Mouse (Mus musculus): ENCODE measurements around the gene Aff1. TPM values are rescaled to one million over a fixed set of nuclear protein-coding genes. Genes with fewer than 3 reads are reported as not detected.

Gene Aff1
- polyA plus RNA-seq, 1 experiment from 2014 or later = 2.1 TPM

DNA sequence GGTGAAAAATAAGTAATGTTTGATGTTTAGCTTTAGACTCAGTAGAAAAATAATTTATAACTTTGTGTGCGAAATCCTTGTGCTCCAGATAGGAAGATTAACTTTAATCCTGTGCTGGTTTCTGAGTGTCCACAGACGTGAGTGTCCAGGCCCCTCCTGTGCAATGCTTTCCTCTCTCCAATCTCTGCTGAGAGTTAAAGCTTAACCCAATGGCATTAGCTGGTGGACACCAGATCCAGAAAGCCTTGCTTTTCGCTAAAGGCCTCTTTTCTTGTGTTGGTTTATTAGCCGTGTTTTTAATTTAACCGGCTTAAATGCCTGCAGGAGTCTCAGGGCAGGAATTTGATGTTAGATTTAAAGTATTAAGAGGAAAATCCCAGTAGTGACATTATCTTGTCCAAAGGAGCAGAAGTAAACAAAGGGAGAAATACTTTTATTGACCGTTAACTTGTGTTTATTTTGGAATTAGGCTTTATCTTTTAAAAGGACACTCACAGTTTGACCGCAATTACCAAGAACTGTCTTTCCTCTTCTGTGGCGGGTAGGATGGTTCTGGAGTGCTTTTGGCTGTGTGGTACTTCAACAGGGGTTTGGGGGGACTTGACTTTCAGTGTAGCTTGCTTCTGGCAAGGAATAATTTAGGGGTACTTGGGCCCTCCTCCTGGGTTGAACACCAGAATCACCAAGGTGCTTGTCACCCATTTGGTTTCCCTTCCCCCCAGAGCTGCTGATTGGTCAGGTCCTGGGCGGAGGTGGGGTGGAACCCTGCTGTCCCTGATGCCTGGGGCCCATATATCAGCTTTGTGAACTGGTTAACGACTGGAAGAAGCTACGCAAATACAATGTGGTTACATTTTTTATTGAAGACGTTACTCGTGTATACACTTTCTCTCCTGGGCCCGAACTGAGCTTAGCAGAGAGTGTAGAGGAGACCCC, 67.6 kb downstream of the Aff1 start:
- Histone ChIP-seq H3K4me1 (peaks cover 15% of the 10 kb centered on the region), H3K9me3 (no peaks in the 10 kb centered on the region), H3K27me3 (replicated peaks) (peaks cover 16% of the 10 kb centered on the region), H3K9ac (no peak overlapping the region), H3K36me3 (replicated peaks) (no peaks in the 10 kb centered on the region), H3K4me2 (peak overlapping the region; percentile 49), H3K27ac (no peak overlapping the region), H3K4me3 (peak overlapping the region; percentile 28)
- 43% methylated on average over 14 of the region's 14 CpGs for WGBS
- ATAC-seq (replicated peaks) = no peak

DNA sequence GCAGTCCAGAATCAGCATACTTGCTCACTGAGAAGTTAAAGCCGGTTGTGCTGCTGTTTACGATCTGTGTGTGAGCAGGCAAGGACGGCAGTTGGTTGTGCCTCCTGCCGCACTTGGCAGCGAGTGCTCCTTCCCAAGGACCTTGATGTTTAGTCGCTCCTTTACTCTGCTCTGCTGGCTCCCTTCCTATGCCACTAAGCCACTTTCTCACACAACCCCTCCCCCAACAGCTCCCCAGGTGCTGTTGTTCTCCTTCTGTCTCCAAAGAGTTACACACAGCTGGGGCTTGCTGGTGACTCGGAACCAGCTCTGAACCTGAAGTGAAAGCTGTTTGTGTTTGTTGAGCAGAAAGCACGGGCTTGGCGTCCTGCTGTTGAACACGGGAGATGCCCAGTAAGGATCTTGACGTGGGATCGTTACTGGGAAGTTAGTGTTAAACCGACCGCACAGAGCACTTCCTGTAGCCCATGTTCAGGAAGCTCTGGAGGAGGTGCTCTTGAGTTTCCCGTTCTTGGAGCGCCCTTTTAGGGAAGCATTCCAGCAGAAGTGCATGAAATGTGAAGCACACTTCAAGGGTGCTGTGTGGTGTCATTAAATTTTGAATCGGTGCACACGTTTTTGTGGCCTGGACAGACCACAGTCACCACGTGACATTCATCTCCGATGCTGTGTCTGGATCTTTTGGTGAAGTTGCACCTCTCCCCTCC, 68.4 kb downstream of the Aff1 start:
- Histone ChIP-seq H3K4me1 (peaks cover 14% of the 10 kb centered on the region), H3K9me3 (no peaks in the 10 kb centered on the region), H3K4me2 (peak overlapping the region; percentile 49), H3K9ac (no peak overlapping the region; the same call in 1 of the 2 replicates), H3K27ac (no peak overlapping the region), H3K36me3 (replicated peaks) (no peaks in the 10 kb centered on the region), H3K27me3 (replicated peaks) (peaks cover 12% of the 10 kb centered on the region), H3K4me3 (peak overlapping the region; percentile 28)
- ATAC-seq (replicated peaks) = peak; percentile 37; the same call in 1 of the 2 replicates
- WGBS = 5% methylated on average over 20 of the region's 20 CpGs

DNA sequence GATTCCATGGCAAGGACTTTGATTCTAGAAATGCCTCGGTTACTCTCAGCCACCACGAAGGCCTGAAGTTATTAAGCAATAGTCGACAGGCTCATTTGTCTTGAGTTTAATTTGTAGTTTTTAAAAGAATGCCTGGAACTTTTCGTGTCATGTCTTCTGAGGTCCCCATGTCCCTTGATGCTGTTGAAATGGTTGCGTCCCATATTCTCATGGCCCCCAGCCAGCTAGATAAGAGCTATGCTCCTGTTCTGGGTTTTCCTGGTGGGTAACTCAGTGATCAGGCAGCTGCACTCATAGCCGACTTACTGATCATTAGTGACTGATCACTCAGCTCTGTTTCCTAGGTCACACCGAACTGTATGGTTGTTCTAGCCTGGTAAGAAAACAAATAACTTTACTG, 69.6 kb downstream of the Aff1 start:
- Histone ChIP-seq H3K4me3 (no peak overlapping the region), H3K36me3 (replicated peaks) (no peaks in the 10 kb centered on the region), H3K4me2 (no peak overlapping the region), H3K27ac (no peak overlapping the region), H3K4me1 (peaks cover 11% of the 10 kb centered on the region), H3K27me3 (replicated peaks) (peaks cover 3% of the 10 kb centered on the region; the same call in 1 of the 2 replicates), H3K9me3 (no peaks in the 10 kb centered on the region), H3K9ac (no peak overlapping the region)
- WGBS = 90% methylated on average over 7 of the region's 7 CpGs
- no peak for ATAC-seq (replicated peaks)

DNA sequence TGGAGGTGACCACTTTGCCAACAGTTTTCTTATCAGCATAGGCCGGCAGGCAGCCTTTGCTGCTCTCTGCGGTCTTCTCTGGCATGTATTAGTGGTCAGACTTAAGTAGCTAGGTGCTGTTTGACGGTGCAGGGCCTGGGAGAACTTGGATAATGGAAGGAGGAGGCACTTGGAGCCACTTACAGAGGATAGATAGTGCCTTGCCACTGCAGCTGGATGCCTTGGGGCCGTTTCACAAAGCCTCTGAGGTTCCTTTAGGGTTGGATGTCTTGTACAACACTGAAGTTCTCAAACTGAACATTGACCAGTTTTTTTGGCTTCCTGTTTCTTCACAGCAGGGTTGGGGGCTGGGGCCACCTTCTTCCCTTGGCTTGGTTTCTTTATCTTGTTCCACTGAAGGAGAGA, 70.7 kb downstream of the Aff1 start:
- Histone ChIP-seq H3K27ac (no peak overlapping the region), H3K9ac (no peak overlapping the region), H3K36me3 (replicated peaks) (no peaks in the 10 kb centered on the region), H3K9me3 (no peaks in the 10 kb centered on the region), H3K4me1 (peaks cover 11% of the 10 kb centered on the region), H3K4me3 (no peak overlapping the region), H3K27me3 (replicated peaks) (peaks cover 3% of the 10 kb centered on the region; the same call in 1 of the 2 replicates), H3K4me2 (no peak overlapping the region)
- WGBS = 83% methylated on average over 4 of the region's 4 CpGs
- ATAC-seq (replicated peaks) = no peak

DNA sequence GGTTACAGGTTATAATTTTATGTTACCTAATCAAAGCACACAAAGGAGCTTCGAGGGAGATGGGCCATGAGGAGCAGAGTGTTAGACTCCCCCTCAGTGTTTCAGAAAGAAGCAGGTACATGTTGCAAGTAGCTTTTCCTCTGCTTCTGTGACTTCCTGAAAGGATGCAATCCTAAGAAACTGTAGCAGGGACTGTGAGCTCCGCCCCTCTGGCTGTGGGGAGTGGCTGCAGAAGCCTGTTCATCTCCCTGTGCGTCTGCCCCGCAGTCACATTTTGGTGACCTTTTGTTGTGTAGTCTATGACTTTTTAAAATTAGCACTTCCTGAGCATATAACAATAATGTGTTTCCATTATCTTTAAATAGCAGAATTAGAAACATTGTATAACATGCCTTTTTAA, 73.2 kb downstream of the Aff1 start:
- peaks cover 7% of the 10 kb centered on the region for H3K4me1 ChIP-seq
- no peak for ATAC-seq (replicated peaks)

DNA sequence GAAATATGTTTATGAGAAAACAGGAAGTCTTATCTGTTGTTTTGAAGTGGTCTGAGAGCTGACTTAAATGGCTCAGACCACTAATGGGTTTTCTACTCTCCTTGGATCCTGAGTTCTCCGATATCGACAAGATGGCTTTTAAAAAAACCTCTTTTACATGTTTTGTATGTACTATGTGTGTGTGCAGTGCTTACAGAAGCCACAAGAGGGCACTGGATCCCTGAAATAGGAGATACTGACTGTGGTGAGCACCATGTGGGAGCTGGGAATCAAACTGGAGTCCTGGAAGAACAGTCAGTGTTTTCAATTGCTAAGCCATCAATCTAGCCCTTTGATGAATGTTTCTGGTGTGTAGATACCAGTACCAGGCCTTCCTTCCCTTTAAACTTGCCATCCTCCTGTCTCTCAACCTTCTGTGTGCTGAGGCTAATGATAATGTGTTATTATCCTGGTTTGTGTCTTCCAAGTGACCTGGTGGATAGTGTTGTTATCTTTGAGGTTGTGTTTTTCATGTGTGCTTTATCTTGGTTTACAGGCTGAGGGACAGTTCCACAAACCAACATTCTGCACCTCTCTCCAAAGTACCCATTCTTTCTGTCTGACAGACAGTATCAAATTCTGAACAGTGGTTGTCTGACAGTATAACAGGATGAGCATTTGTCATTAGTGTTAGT, 73.7 kb downstream of the Aff1 start:
- Histone ChIP-seq H3K9me3 (no peaks in the 10 kb centered on the region), H3K9ac (no peak overlapping the region), H3K4me2 (no peak overlapping the region), H3K4me1 (peaks cover 1% of the 10 kb centered on the region; the same call in 1 of the 2 replicates), H3K36me3 (replicated peaks) (no peaks in the 10 kb centered on the region), H3K27ac (no peak overlapping the region), H3K27me3 (replicated peaks) (no peaks in the 10 kb centered on the region), H3K4me3 (no peak overlapping the region)
- no peak for ATAC-seq (replicated peaks)
- 97% methylated on average over 2 of the region's 2 CpGs for WGBS

More for the DNA sequence above, 73.2 kb downstream of the Aff1 start:
- H3K4me2 ChIP-seq = no peak overlapping the region
- WGBS = 95% methylated on average over 4 of the region's 4 CpGs
- no peak overlapping the region for H3K9ac ChIP-seq
- H3K36me3 ChIP-seq (replicated peaks) = no peaks in the 10 kb centered on the region
- H3K4me3 ChIP-seq = no peak overlapping the region
- H3K27ac ChIP-seq = no peak overlapping the region
- H3K9me3 ChIP-seq = no peaks in the 10 kb centered on the region
- no peaks in the 10 kb centered on the region for H3K27me3 ChIP-seq (replicated peaks)

DNA sequence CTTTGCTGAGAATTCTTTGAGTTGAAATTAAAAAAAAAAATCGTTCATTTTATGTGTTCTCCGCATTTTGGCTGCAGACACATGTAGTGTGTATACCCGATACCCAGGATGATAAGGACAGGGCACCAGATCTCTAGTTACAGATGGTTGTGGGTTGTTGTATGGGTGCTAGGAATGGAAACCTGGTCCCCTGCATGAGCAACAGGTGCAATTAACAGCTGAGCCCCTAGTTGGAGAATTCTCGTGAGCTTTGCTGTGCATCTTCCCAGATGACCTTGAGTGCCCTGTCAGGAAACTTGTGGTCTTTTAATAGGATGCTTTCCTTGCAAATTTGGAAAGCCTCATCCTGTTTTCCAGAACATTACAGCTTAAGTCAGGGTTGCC, 74.2 kb downstream of the Aff1 start:
- no peaks in the 10 kb centered on the region for H3K36me3 ChIP-seq (replicated peaks)
- no peak overlapping the region for H3K27ac ChIP-seq
- no peaks in the 10 kb centered on the region for H3K9me3 ChIP-seq
- no peak overlapping the region for H3K9ac ChIP-seq
- ATAC-seq (replicated peaks) = no peak
- no peak overlapping the region for H3K4me3 ChIP-seq
- WGBS = 93% methylated on average over 4 of the region's 4 CpGs
- H3K4me1 ChIP-seq = no peaks in the 10 kb centered on the region
- H3K4me2 ChIP-seq = no peak overlapping the region
- H3K27me3 ChIP-seq (replicated peaks) = no peaks in the 10 kb centered on the region

DNA sequence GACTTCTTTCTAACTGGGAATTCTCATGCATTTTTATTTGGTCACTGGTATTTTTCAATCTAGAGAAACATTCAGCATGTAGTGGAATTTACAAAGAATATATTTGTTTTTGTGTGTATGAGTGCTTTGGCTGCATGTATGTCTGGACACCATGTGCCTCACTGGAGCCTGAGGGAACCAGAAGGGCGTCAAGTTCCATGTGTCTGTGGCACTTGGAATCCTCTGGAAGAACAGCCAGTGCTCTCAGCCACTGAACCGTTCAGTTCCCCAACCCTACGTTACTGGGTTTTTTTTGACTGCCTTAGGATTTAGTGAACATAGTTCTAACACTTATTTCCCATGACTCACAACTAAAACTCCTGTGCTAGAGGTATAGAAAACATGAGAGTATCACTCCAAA, 76.8 kb downstream of the Aff1 start:
- no peak overlapping the region for H3K4me3 ChIP-seq
- no peak for ATAC-seq (replicated peaks)
- peaks cover 17% of the 10 kb centered on the region for H3K4me1 ChIP-seq

DNA sequence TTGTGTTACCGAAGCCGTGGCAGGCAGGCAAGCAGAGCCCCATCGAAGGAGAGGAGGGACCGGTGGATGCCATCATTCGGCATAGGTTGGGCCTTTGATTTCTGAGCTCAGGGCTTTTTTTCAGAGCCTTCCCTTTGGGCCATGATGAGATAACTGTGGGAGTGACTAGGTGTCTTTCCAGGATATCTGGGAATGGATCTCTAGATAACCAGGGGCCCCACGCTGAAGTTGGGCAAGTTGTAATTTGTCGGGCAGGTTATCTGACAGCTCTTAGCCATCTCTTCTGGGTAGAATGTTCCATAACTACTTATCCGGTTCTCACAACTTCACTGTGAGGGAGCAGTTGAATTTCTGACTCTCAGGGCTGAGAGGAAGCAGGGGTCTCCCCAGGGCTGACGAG, 77.5 kb downstream of the Aff1 start:
- no peaks in the 10 kb centered on the region for H3K27me3 ChIP-seq (replicated peaks)
- no peak overlapping the region for H3K4me3 ChIP-seq
- no peak overlapping the region for H3K9ac ChIP-seq

More for the DNA sequence above, 76.8 kb downstream of the Aff1 start:
- no peaks in the 10 kb centered on the region for H3K27me3 ChIP-seq (replicated peaks)
- no peak overlapping the region for H3K4me2 ChIP-seq
- no peak overlapping the region for H3K9ac ChIP-seq
- H3K36me3 ChIP-seq (replicated peaks) = no peaks in the 10 kb centered on the region
- 93% methylated on average over 3 of the region's 3 CpGs for WGBS
- no peak overlapping the region for H3K27ac ChIP-seq
- no peaks in the 10 kb centered on the region for H3K9me3 ChIP-seq

DNA sequence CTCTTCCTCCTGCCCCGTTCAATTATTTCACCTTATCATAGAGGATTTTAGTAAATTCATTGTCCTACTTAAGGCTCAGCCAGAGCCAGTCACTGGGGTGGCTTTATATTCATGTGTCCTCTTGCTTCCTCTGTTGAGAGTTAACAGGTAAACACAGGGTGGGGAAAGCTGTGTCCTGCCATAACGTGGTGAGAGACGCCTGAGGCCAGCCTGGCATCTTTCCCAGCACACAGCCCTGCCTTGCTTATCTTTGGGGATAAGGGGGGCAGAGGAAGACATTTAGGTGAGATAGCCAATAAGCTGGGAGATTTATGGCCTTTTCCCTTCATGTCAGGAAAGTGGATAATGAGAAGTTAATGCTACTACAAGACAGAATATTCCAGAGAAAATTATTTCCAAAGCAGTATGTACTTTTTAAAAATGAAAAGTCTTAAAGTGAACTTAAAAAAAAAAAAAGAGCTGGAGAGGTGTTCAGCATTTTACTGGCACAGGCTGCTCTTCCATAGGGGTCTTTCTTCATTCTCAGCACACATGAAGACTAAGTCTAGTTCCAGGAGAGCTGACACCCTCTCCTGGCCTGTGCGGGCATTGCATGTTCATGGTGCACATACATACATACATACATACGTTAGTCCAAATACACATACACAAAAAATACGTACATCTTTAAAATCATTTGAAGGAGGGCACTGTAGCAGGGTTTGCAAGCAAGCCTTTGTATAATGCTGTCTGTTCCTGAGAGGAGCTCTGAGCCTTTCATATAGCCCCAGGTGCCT, 78.5 kb downstream of the Aff1 start:
- no peaks in the 10 kb centered on the region for H3K27me3 ChIP-seq (replicated peaks)
- peaks cover 17% of the 10 kb centered on the region for H3K4me1 ChIP-seq
- H3K4me2 ChIP-seq = no peak overlapping the region
- WGBS = 79% methylated on average over 6 of the region's 6 CpGs
- ATAC-seq (replicated peaks) = no peak
- H3K9me3 ChIP-seq = no peaks in the 10 kb centered on the region
- H3K36me3 ChIP-seq (replicated peaks) = no peaks in the 10 kb centered on the region
- H3K27ac ChIP-seq = no peak overlapping the region
- H3K4me3 ChIP-seq = no peak overlapping the region
- no peak overlapping the region for H3K9ac ChIP-seq

More for the DNA sequence above, 77.5 kb downstream of the Aff1 start:
- Histone ChIP-seq H3K36me3 (replicated peaks) (no peaks in the 10 kb centered on the region), H3K9me3 (no peaks in the 10 kb centered on the region), H3K27ac (no peak overlapping the region), H3K4me2 (no peak overlapping the region), H3K4me1 (peaks cover 17% of the 10 kb centered on the region)
- ATAC-seq (replicated peaks) = no peak
- WGBS = 94% methylated on average over 9 of the region's 9 CpGs

DNA sequence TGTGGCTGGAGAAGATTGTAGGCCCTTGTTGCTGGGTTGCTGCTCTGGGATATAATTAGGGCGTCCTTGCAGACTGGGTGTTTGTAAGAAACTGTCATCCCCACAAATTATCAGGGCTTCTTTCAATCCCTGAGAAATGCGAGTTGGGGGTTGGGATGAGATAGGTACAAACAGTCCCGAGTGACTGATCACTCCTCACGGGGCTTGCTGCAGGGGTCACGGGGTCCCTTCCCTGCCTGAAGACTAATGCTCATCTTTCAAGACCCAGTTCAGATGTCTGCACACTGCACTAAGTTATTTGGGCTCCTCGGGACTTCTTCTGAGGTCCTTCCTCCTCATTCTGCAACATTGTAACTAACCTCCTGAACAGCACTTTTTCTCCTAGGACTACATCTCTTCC, 79.2 kb downstream of the Aff1 start:
- Histone ChIP-seq H3K27ac (no peak overlapping the region), H3K9me3 (no peaks in the 10 kb centered on the region), H3K27me3 (replicated peaks) (no peaks in the 10 kb centered on the region), H3K4me2 (no peak overlapping the region), H3K4me3 (no peak overlapping the region), H3K4me1 (peaks cover 17% of the 10 kb centered on the region), H3K36me3 (replicated peaks) (no peaks in the 10 kb centered on the region), H3K9ac (no peak overlapping the region)
- WGBS = 35% methylated on average over 6 of the region's 6 CpGs
- no peak for ATAC-seq (replicated peaks)
